Mouse (Mus musculus) CD4-positive, CD25-positive, alpha-beta regulatory T cell, adult 4 months (primary cell): ENCODE results near the gene Heyl. TPM values are rescaled to one million over a fixed set of nuclear protein-coding genes. Genes with fewer than 3 reads are reported as not detected.
"Not testable (repeated sequence)": the region's sequence is repeated elsewhere in the genome, so short reads cannot be mapped to it uniquely, and the experiment has no call there.

ENCODE experiments used
- ATAC-seq: one replicate; pipeline ENCODE4 v1.8.0; 2017
- polyA plus RNA-seq, 2 experiments: library from polyadenylated mRNA; unstranded; fragments of 100-300 nt; shearing (Covaris generic); gene quantifications; one replicate each; pipeline ENCODE4 v1.2.1; 2017

Heyl gene
- polyA plus RNA-seq, 2 experiments from 2014 or later = not detected

- no peak for ATAC-seq
Measured at GRCm38 (mm10) chr4:123286790-123287189, 53.4 kb downstream of the Heyl start.

GRCm38 (mm10) chr4:123289038-123289437 lies 55.7 kb downstream of the Heyl start:
- no peak for ATAC-seq

GRCm38 (mm10) chr4:123292390-123292789 lies 59.0 kb downstream of the Heyl start:
- no peak for ATAC-seq

- no peak for ATAC-seq
Measured at GRCm38 (mm10) chr4:123292989-123293388, 59.6 kb downstream of the Heyl start.

GRCm38 (mm10) chr4:123293661-123294443 lies 60.5 kb downstream of the Heyl start:
- no peak for ATAC-seq

- ATAC-seq = not testable (repeated sequence)
Measured at GRCm38 (mm10) chr4:123295026-123295425, 61.7 kb downstream of the Heyl start.

- ATAC-seq = no peak
Measured at GRCm38 (mm10) chr4:123295516-123296147, 62.3 kb downstream of the Heyl start.

- ATAC-seq = no peak
Measured at GRCm38 (mm10) chr4:123296148-123296534, 62.8 kb downstream of the Heyl start.

GRCm38 (mm10) chr4:123297195-123297960 lies 64.0 kb downstream of the Heyl start:
- no peak for ATAC-seq

- no peak for ATAC-seq
Measured at GRCm38 (mm10) chr4:123298226-123298625, 64.9 kb downstream of the Heyl start.

GRCm38 (mm10) chr4:123298980-123299670 lies 65.8 kb downstream of the Heyl start:
- no peak for ATAC-seq

Other genes with a start within 250 kb of the Heyl start
- gene Mycl, start 237.9 kb upstream of the Heyl start, polyA plus RNA-seq = not detected
- gene Trit1, start 217.0 kb upstream of the Heyl start, polyA plus RNA-seq = 10 to 100 TPM; 16.0 to 21.2 TPM
- gene Bmp8b, start 128.4 kb upstream of the Heyl start, polyA plus RNA-seq = under 1 TPM in 1 of 2 experiments, not detected in 1; 0.28 TPM
- gene Oxct2b, start 117.3 kb upstream of the Heyl start, polyA plus RNA-seq = not detected
- gene Ppie, start 93.6 kb upstream of the Heyl start, polyA plus RNA-seq = 100 to 1,000 TPM; 104 to 139 TPM
- not detected for gene Hpcal4, start 50.3 kb upstream of the Heyl start, polyA plus RNA-seq
- not detected for gene Nt5c1a, start 32.1 kb upstream of the Heyl start, polyA plus RNA-seq
- gene Pabpc4, start 28.8 kb downstream of the Heyl start, polyA plus RNA-seq = 10 to 100 TPM; 10.3 to 17.7 TPM
- gene Oxct2a, start 90.1 kb downstream of the Heyl start, polyA plus RNA-seq = not detected
- not detected for gene Bmp8a, start 109.7 kb downstream of the Heyl start, polyA plus RNA-seq